Mouse (Mus musculus): Measurements from ENCODE around the gene Bpgm.

Bpgm gene

GRCm38 (mm10) chr6:34475974-34476794, at the start of gene Bpgm:
Gene Bpgm, plus strand, starts transcription at chr6:34476207.
- peak; percentile 99 for DNase-seq (ENCODE audit: low read depth)

- DNase-seq (ENCODE audit: low read depth), result no peak
Observed at GRCm38 (mm10) chr6:34439006-34439405, 37.0 kb upstream of the Bpgm start.

- no peak for DNase-seq (ENCODE audit: low read depth)
Observed at GRCm38 (mm10) chr6:34441556-34442257, 34.3 kb upstream of the Bpgm start.

GRCm38 (mm10) chr6:34443791-34444190, 32.2 kb upstream of the Bpgm start:
- DNase-seq (ENCODE audit: low read depth), result peak; percentile 51

GRCm38 (mm10) chr6:34447961-34448360, 28.0 kb upstream of the Bpgm start:
- DNase-seq (ENCODE audit: low read depth), result peak; percentile 51

- no peak for DNase-seq (ENCODE audit: low read depth)
Observed at GRCm38 (mm10) chr6:34448696-34449095, 27.3 kb upstream of the Bpgm start.

- DNase-seq (ENCODE audit: low read depth), result peak; percentile 56
Observed at GRCm38 (mm10) chr6:34452963-34453770, 22.8 kb upstream of the Bpgm start.

- no peak for DNase-seq (ENCODE audit: low read depth)
Observed at GRCm38 (mm10) chr6:34459456-34459855, 16.6 kb upstream of the Bpgm start.

GRCm38 (mm10) chr6:34460651-34461050, 15.4 kb upstream of the Bpgm start:
- DNase-seq (ENCODE audit: low read depth), result no peak

- DNase-seq (ENCODE audit: low read depth), result no peak
Observed at GRCm38 (mm10) chr6:34463582-34463981, 12.4 kb upstream of the Bpgm start.

- no peak for DNase-seq (ENCODE audit: low read depth)
Observed at GRCm38 (mm10) chr6:34471434-34472110, 4.4 kb upstream of the Bpgm start.

GRCm38 (mm10) chr6:34473346-34473745, 2.7 kb upstream of the Bpgm start:
- DNase-seq (ENCODE audit: low read depth), result no peak

- DNase-seq (ENCODE audit: low read depth), result no peak
Observed at GRCm38 (mm10) chr6:34474031-34474430, 2.0 kb upstream of the Bpgm start.

- DNase-seq (ENCODE audit: low read depth), result no peak
Observed at GRCm38 (mm10) chr6:34475391-34475790, 616 bp upstream of the Bpgm start.

GRCm38 (mm10) chr6:34478036-34478435, 2.0 kb downstream of the Bpgm start:
- DNase-seq (ENCODE audit: low read depth), result no peak

GRCm38 (mm10) chr6:34478677-34479360, 2.8 kb downstream of the Bpgm start:
- no peak for DNase-seq (ENCODE audit: low read depth)

GRCm38 (mm10) chr6:34479531-34479930, 3.5 kb downstream of the Bpgm start:
- no peak for DNase-seq (ENCODE audit: low read depth)

- DNase-seq (ENCODE audit: low read depth), result no peak
Observed at GRCm38 (mm10) chr6:34480749-34481148, 4.7 kb downstream of the Bpgm start.

- no peak for DNase-seq (ENCODE audit: low read depth)
Observed at GRCm38 (mm10) chr6:34481349-34481748, 5.3 kb downstream of the Bpgm start.

GRCm38 (mm10) chr6:34482842-34483241, 6.8 kb downstream of the Bpgm start:
- no peak for DNase-seq (ENCODE audit: low read depth)

- DNase-seq (ENCODE audit: low read depth), result no peak
Observed at GRCm38 (mm10) chr6:34483390-34483789, 7.4 kb downstream of the Bpgm start.

Measured in fibroblast of lung, adult 2 months (primary cell).